12 mouse cellular contexts compared by ENCODE assay signal in genomic region chr11:50227736-50228135, GRCm38 (mm10). TPM values are rescaled to one million over a fixed set of nuclear protein-coding genes. Genes with fewer than 3 reads are reported as not detected.
A peak's percentile ranks its signal among the peaks of the same experiment; 100 is the strongest.
DNase-seq lines count a peak whose midpoint lies in the region; ATAC-seq and TF ChIP-seq lines count a peak whose summit lies in the region.
"Had no signal": no experiment of that assay in that cellular context is flagged by ENCODE, and none has a peak within 500 bp of the region (broad histone marks: within the 10 kb centered on the region; RNA-seq: fewer than 3 reads in every experiment).

No protein-coding gene starts in this region.

- H3K4me1 ChIP-seq in heart, adult 2 months (ENCODE audit: control insufficient read depth, insufficient read depth, low read length) = peaks cover 29% of the 10 kb centered on the region
- H3K4me1 ChIP-seq in kidney, embryonic 16.5 days (ENCODE audit: insufficient read depth, low read length) = peaks cover 59% of the 10 kb centered on the region
- H3K4me1 ChIP-seq in brown adipose tissue, adult 24 weeks (ENCODE audit: control insufficient read depth, insufficient read depth, insufficient read length, low read length) = peaks cover 28% of the 10 kb centered on the region

- H3K36me3 ChIP-seq in heart, adult 2 months (ENCODE audit: control insufficient read depth, insufficient read depth, low read length) = no peaks in the 10 kb centered on the region
- peaks cover 12% of the 10 kb centered on the region for H3K36me3 ChIP-seq in kidney, embryonic 16.5 days (ENCODE audit: insufficient read depth, low read length)

- no peak for DNase-seq in heart, adult 2 months
- DNase-seq in heart, adult 11 months = no peak
- DNase-seq in kidney, postnatal 25 days = peak; percentile 29 to 73
- DNase-seq in cerebellum, postnatal 36 days = peak; percentile 79 to 82
- DNase-seq in T-cell, adult 2 months (ENCODE audit: low spot score) = no peak
- no peak for DNase-seq in gastrocnemius, postnatal 10 days
- DNase-seq: adrenal gland, postnatal 36 days; right cerebral cortex, adult 18-20 months had no signal

- no peak overlapping the region for H3K4me2 ChIP-seq in kidney, embryonic 16.5 days (replicated peaks; ENCODE audit: low read depth, low read length)

- H3K27ac ChIP-seq in heart, adult 2 months = peak overlapping the region; percentile 85; the same call in 1 of the 2 replicates
- no peak overlapping the region for H3K27ac ChIP-seq in kidney, embryonic 16.5 days (ENCODE audit: low read length)
- H3K27ac ChIP-seq in brown adipose tissue, adult 24 weeks (replicated peaks; ENCODE audit: low read depth, low read length) = peak overlapping the region; percentile 92
- H3K27ac ChIP-seq: forebrain, embryonic 12.5 days; left cerebral cortex, adult 2 months had no signal

- H3K9me3 ChIP-seq in kidney, embryonic 16.5 days (ENCODE audit: low read length) = no peaks in the 10 kb centered on the region
- H3K9me3 ChIP-seq: forebrain, embryonic 12.5 days had no signal

- H3K27me3 ChIP-seq in heart, adult 2 months (ENCODE audit: control insufficient read depth, insufficient read depth, low read length) = no peaks in the 10 kb centered on the region
- H3K27me3 ChIP-seq in kidney, embryonic 16.5 days (ENCODE audit: insufficient read depth, low read length) = no peaks in the 10 kb centered on the region

- TF ChIP-seq EP300 in heart, adult 2 months (IDR thresholded peaks at IDR 0.05; ENCODE audit: insufficient read depth, low read depth, low read length) = no peak

- TF ChIP-seq CTCF in heart, adult 2 months (IDR thresholded peaks at IDR 0.05) = no peak

- no peak overlapping the region for H3K4me3 ChIP-seq in heart, adult 2 months
- no peak overlapping the region for H3K4me3 ChIP-seq in kidney, embryonic 16.5 days (ENCODE audit: low read length)
- H3K4me3 ChIP-seq in brown adipose tissue, adult 24 weeks (ENCODE audit: insufficient read depth, low read depth, low read length) = peak overlapping the region; percentile 93
- H3K4me3 ChIP-seq: forebrain, embryonic 12.5 days; left cerebral cortex, adult 2 months had no signal

- intact Hi-C loops in heart, adult 2 months (cut with DNase I) = loop anchor here (2.0 to 10.0 kb wide), 2 partner anchors 53 to 243 kb away; partner anchors contain the start of gene Mrnip

- no peak overlapping the region for H3K9ac ChIP-seq in heart, adult 2 months (ENCODE audit: low read depth, low read length)
- no peak overlapping the region for H3K9ac ChIP-seq in kidney, embryonic 16.5 days (replicated peaks; ENCODE audit: low read length)

- no peak for TF ChIP-seq POLR2A in heart, adult 2 months (IDR thresholded peaks at IDR 0.05; ENCODE audit: insufficient read depth, low read depth, low read length)

- no peak for ATAC-seq in kidney, embryonic 16.5 days (ENCODE audit: low FRiP score, low TSS enrichment)

- no peaks in the 10 kb centered on the region for H3K79me2 ChIP-seq in heart, adult 2 months (replicated peaks; ENCODE audit: control insufficient read depth, insufficient read depth, low read length)

- 67% methylated on average over 4 of the region's 4 CpGs for WGBS in heart, adult 2 months
- 91% methylated on average over 4 of the region's 4 CpGs for WGBS in kidney, embryonic 16.5 days

RNA-seq across cellular contexts. Expression of gene Ltc4s, which starts 10.7 kb away (rescaled TPM):
- total RNA-seq in heart, adult 2 months (2021) = 1 to 10 TPM; 8.8 to 10.0 TPM
- polyA plus RNA-seq in heart, adult 2 months (2012; rRNA removed) = 16.2 and 18.1 TPM in 2 replicates
- polyA plus RNA-seq in kidney, embryonic 16.5 days (2015; fragmentation: Nextera tagmentation; extraction: Ambion mirVana) = 2.5 and 2.8 TPM in 2 replicates
- polyA plus RNA-seq in brown adipose tissue, adult 24 weeks (2012; ENCODE audit: insufficient read depth, insufficient read length, missing spikeins) = 27.5 and 45.3 TPM in 2 replicates
- 1 to 10 TPM; 2.3 to 3.9 TPM for total RNA-seq in gastrocnemius, postnatal 10 days (2021)

RNA-seq across cellular contexts. Expression of gene Mgat4b, which starts 17.0 kb away (rescaled TPM):
- 10 to 100 TPM; 78.6 to 82.0 TPM for total RNA-seq in heart, adult 2 months (2021)
- 53.8 and 56.7 TPM in 2 replicates for polyA plus RNA-seq in heart, adult 2 months (2012; rRNA removed)
- 9.8 and 11.9 TPM in 2 replicates for polyA plus RNA-seq in kidney, embryonic 16.5 days (2015; fragmentation: Nextera tagmentation; extraction: Ambion mirVana)
- polyA plus RNA-seq in brown adipose tissue, adult 24 weeks (2012; ENCODE audit: insufficient read depth, insufficient read length, missing spikeins) = 57.6 and 60.6 TPM in 2 replicates
- total RNA-seq in gastrocnemius, postnatal 10 days (2021) = 10 to 100 TPM; 31.2 to 35.0 TPM

RNA-seq across cellular contexts. Expression of gene Sqstm1, which starts 17.1 kb away (rescaled TPM):
- total RNA-seq in heart, adult 2 months (2021) = 100 to 1,000 TPM; 298 to 421 TPM
- polyA plus RNA-seq in heart, adult 2 months (2012; rRNA removed) = 200 and 225 TPM in 2 replicates
- polyA plus RNA-seq in kidney, embryonic 16.5 days (2015; fragmentation: Nextera tagmentation; extraction: Ambion mirVana) = 298 and 338 TPM in 2 replicates
- polyA plus RNA-seq in brown adipose tissue, adult 24 weeks (2012; ENCODE audit: insufficient read depth, insufficient read length, missing spikeins) = 216 and 235 TPM in 2 replicates
- 100 to 1,000 TPM; 196 to 231 TPM for total RNA-seq in gastrocnemius, postnatal 10 days (2021)

RNA-seq across cellular contexts. Expression of gene Mrnip, which starts 53.5 kb away (rescaled TPM):
- total RNA-seq in heart, adult 2 months (2021) = 1 to 10 TPM; 1.6 to 1.8 TPM
- polyA plus RNA-seq in heart, adult 2 months (2012; rRNA removed) = 3.0 and 3.5 TPM in 2 replicates
- polyA plus RNA-seq in kidney, embryonic 16.5 days (2015; fragmentation: Nextera tagmentation; extraction: Ambion mirVana) = 21.7 and 23.2 TPM in 2 replicates
- 3.0 and 6.3 TPM in 2 replicates for polyA plus RNA-seq in brown adipose tissue, adult 24 weeks (2012; ENCODE audit: insufficient read depth, insufficient read length, missing spikeins)
- total RNA-seq in gastrocnemius, postnatal 10 days (2021) = 1 to 10 TPM; 6.3 to 7.5 TPM

Comparison
In these comparisons a context has a peak if more than half of its experiments do, and no peak if none do; other contexts are left out.
1. DNase-seq: peak in kidney, postnatal 25 days (2 of 2) and cerebellum, postnatal 36 days (2 of 2); none in heart, adult 2 months (0 of 2), heart, adult 11 months (single experiment), T-cell, adult 2 months (single experiment) and gastrocnemius, postnatal 10 days (single experiment).